Mouse (Mus musculus) ES-E14 (cell line): ENCODE data around the gene 1110004F10Rik.

Experiments used
- CHD2 ChIP-seq: IDR thresholded peaks from 2 replicates; pipeline ENCODE4 v1.6.1; 2014; ENCODE audit warnings: mild to moderate bottlenecking, low read depth, low read length, inconsistent platforms
- ZC3H11A ChIP-seq: IDR thresholded peaks from 2 replicates; pipeline ENCODE4 v1.6.1; 2012; ENCODE audit warnings: low read depth, mild to moderate bottlenecking, inconsistent platforms, low read length, borderline replicate concordance

GRCm38 (mm10) chr7:116029991-116030390 is 9.2 kb upstream of the 1110004F10Rik start:
- TF ChIP-seq ZC3H11A (no peak), CHD2 (no peak)
